Mouse (Mus musculus): ENCODE measurements around the gene Tfpi. TPM values are rescaled to one million over a fixed set of nuclear protein-coding genes. Genes with fewer than 3 reads are reported as not detected.

Tfpi gene
- 0.31 TPM in 1 of 2 replicates, not detected in the other for polyA plus RNA-seq (2012; ENCODE audit: insufficient read depth, low replicate concordance)

GRCm38 (mm10) chr2:84476577-84476976 lies at the start of gene Tfpi:
Tfpi (minus strand) TSS chr2:84476775.
- peak within 1 kb of the TSS; percentile 88 for H3K4me3 ChIP-seq (replicated peaks)
- no peaks in the 10 kb centered on the region for H3K9me3 ChIP-seq
- no peaks in the 10 kb centered on the region for H3K27me3 ChIP-seq (replicated peaks)
- peaks cover 40% of the 10 kb centered on the region for H3K4me1 ChIP-seq
- H3K36me3 ChIP-seq (replicated peaks; ENCODE audit: low read length): peaks cover 5% of the 10 kb centered on the region
- TF ChIP-seq GATA1 (IDR thresholded peaks at IDR 0.05; ENCODE audit: borderline replicate concordance, low read length) (no peak), FLI1 (IDR thresholded peaks at IDR 0.05; ENCODE audit: low read length) (no peak)

DNA sequence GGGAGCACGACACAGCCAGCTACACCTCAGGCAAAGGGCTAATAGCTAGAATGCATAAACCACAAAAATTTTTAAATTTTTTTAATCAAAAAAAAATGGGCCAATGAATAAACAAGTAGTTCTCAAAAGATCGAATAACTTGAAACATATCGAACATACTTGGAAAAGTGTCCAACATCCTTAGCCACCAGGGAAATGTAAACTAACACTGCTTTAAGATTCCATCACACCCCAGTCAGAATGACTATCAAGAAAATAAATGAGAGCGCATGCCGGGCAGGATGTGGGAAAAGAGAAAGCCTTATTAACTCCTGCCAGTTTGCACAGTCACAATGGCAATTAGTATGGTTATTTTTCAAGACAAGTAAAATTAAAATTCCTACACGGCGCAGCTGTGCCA lies 49.6 kb upstream of the Tfpi start:
- TF ChIP-seq FLI1 (IDR thresholded peaks at IDR 0.05; ENCODE audit: low read length) (no peak), GATA1 (IDR thresholded peaks at IDR 0.05; ENCODE audit: borderline replicate concordance, low read length) (no peak)
- peaks cover 29% of the 10 kb centered on the region for H3K4me1 ChIP-seq
- H3K36me3 ChIP-seq (replicated peaks; ENCODE audit: low read length): no peaks in the 10 kb centered on the region
- no peak overlapping the region for H3K4me3 ChIP-seq (replicated peaks)
- no peaks in the 10 kb centered on the region for H3K27me3 ChIP-seq (replicated peaks)
- no peaks in the 10 kb centered on the region for H3K9me3 ChIP-seq

DNA sequence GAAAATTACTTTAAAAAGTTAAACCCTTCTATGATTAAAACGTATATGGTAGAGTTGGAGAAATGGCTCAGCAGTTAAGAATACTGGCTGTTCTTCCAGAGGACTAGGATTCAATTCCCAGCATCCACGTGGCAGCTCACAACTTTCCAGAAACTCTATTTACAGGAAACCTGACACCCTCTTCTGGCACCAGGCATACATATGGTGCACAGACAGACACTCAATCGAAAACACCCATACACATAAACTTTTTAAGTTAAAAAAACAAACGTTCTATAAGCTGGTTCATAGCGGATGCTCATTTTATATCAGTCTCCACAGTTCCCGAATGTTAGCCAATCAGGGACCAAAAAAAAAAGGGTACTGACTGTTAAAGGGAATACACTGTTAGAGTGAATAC lies 49.2 kb upstream of the Tfpi start:
- Histone ChIP-seq H3K4me3 (replicated peaks) (no peak overlapping the region), H3K4me1 (peaks cover 27% of the 10 kb centered on the region), H3K27me3 (replicated peaks) (no peaks in the 10 kb centered on the region), H3K36me3 (replicated peaks; ENCODE audit: low read length) (no peaks in the 10 kb centered on the region), H3K9me3 (no peaks in the 10 kb centered on the region)
- no peak for TF ChIP-seq GATA1 (IDR thresholded peaks at IDR 0.05; ENCODE audit: borderline replicate concordance, low read length)
- no peak for TF ChIP-seq FLI1 (IDR thresholded peaks at IDR 0.05; ENCODE audit: low read length)

DNA sequence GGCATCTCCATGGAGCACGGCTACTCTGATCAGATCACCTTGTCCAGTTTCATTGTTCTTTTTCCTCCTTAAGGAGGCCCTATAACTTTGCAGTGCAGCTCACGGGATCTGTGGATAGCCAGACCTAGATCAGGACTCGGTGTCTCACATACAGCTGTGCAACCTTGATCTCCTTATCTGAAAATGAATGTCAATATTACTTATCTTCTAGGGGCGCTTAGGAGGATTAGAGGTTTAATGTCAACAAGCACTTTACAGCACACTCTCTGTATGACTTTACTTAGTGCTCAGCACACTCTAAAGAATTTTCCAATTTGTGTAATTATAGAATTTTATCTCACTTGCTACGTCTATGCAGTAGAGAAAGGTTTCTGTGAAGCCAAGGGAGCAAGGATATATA lies 48.5 kb upstream of the Tfpi start:
- no peaks in the 10 kb centered on the region for H3K27me3 ChIP-seq (replicated peaks)
- no peaks in the 10 kb centered on the region for H3K36me3 ChIP-seq (replicated peaks; ENCODE audit: low read length)
- no peaks in the 10 kb centered on the region for H3K9me3 ChIP-seq
- H3K4me3 ChIP-seq (replicated peaks): no peak overlapping the region
- H3K4me1 ChIP-seq: peaks cover 24% of the 10 kb centered on the region
- TF ChIP-seq GATA1 (IDR thresholded peaks at IDR 0.05; ENCODE audit: borderline replicate concordance, low read length) (no peak), FLI1 (IDR thresholded peaks at IDR 0.05; ENCODE audit: low read length) (no peak)

DNA sequence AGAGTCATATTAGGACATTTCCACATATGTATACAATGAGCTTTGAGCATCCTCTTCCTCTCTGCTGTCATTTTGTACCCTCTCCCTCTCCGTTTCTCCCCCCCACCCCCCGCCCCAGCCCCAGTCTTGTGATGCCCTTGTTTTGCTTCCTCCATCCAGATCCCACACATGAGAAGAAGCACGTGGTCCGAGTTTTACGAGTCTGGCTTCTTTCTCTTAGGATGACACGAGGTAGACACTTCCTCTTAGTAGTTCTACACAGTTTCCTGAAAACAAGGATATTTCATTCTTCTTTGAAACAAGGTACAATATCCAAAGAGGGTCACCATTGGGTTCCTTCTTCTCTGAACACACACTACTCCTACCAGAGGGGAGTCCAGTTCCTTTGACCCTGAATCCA lies 47.4 kb upstream of the Tfpi start:
- Histone ChIP-seq H3K9me3 (no peaks in the 10 kb centered on the region), H3K4me3 (replicated peaks) (no peak overlapping the region), H3K36me3 (replicated peaks; ENCODE audit: low read length) (no peaks in the 10 kb centered on the region), H3K4me1 (peaks cover 21% of the 10 kb centered on the region), H3K27me3 (replicated peaks) (no peaks in the 10 kb centered on the region)
- TF ChIP-seq FLI1 (IDR thresholded peaks at IDR 0.05; ENCODE audit: low read length) (no peak), GATA1 (IDR thresholded peaks at IDR 0.05; ENCODE audit: borderline replicate concordance, low read length) (no peak)

GRCm38 (mm10) chr2:84523103-84523865 lies 46.7 kb upstream of the Tfpi start:
- Histone ChIP-seq H3K27me3 (replicated peaks) (no peaks in the 10 kb centered on the region), H3K4me3 (replicated peaks) (no peak overlapping the region), H3K4me1 (peaks cover 21% of the 10 kb centered on the region), H3K9me3 (no peaks in the 10 kb centered on the region), H3K36me3 (replicated peaks; ENCODE audit: low read length) (no peaks in the 10 kb centered on the region)
- TF ChIP-seq GATA1 (IDR thresholded peaks at IDR 0.05; ENCODE audit: borderline replicate concordance, low read length) (no peak), FLI1 (IDR thresholded peaks at IDR 0.05; ENCODE audit: low read length) (no peak)

- Histone ChIP-seq H3K27me3 (replicated peaks) (no peaks in the 10 kb centered on the region), H3K36me3 (replicated peaks; ENCODE audit: low read length) (no peaks in the 10 kb centered on the region), H3K4me3 (replicated peaks) (no peak overlapping the region), H3K4me1 (peaks cover 17% of the 10 kb centered on the region), H3K9me3 (peaks cover 14% of the 10 kb centered on the region)
- TF ChIP-seq FLI1 (IDR thresholded peaks at IDR 0.05; ENCODE audit: low read length) (no peak), GATA1 (IDR thresholded peaks at IDR 0.05; ENCODE audit: borderline replicate concordance, low read length) (no peak)
Measured at GRCm38 (mm10) chr2:84519514-84520067, 43.0 kb upstream of the Tfpi start.

DNA sequence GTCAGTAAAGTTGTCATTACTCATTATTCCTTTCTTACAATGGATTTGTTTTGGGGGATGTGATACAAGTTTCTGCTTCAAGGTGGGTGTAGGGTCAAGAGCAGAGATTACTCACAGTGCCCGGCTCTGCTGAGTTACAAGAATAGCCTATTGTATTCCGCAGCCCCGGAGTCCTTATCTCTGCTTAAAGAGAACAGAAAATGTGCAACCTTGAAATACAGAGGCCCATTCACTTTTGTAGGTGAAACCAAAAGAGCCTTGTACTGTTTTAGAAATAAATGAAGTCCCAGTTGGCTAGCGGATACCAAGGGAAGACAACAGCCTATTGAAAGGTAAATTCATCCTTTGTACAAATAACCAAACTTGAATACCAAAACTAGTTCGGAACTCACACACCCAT lies 42.2 kb upstream of the Tfpi start:
- peaks cover 14% of the 10 kb centered on the region for H3K9me3 ChIP-seq
- peaks cover 17% of the 10 kb centered on the region for H3K4me1 ChIP-seq
- TF ChIP-seq FLI1 (IDR thresholded peaks at IDR 0.05; ENCODE audit: low read length): no peak
- H3K27me3 ChIP-seq (replicated peaks): no peaks in the 10 kb centered on the region
- no peaks in the 10 kb centered on the region for H3K36me3 ChIP-seq (replicated peaks; ENCODE audit: low read length)
- no peak overlapping the region for H3K4me3 ChIP-seq (replicated peaks)

- H3K4me3 ChIP-seq (replicated peaks): no peak overlapping the region
- no peaks in the 10 kb centered on the region for H3K4me1 ChIP-seq
- peaks cover 14% of the 10 kb centered on the region for H3K9me3 ChIP-seq
- TF ChIP-seq FLI1 (IDR thresholded peaks at IDR 0.05; ENCODE audit: low read length) (no peak), GATA1 (IDR thresholded peaks at IDR 0.05; ENCODE audit: borderline replicate concordance, low read length) (no peak)
- H3K27me3 ChIP-seq (replicated peaks): no peaks in the 10 kb centered on the region
- no peaks in the 10 kb centered on the region for H3K36me3 ChIP-seq (replicated peaks; ENCODE audit: low read length)
Measured at GRCm38 (mm10) chr2:84513281-84513680, 36.7 kb upstream of the Tfpi start.

DNA sequence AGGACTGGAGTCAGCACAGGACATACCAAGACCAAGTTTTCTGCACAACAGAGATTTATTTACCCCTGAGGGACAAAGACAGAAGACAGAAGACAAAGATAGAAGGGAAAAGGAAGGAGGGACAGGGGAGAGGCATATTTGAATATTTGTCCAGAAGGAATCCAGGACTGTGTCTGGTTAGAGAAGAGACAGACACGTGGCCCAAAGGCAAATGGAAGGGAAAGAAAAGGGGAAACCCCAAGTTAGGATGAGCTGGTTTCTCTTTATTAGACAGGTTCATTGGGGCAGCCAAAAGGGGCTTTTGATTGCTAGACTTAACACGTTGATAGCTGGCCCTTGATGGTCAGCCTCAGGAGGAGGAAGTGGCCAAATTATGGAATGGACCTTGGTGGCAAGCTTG lies 34.9 kb upstream of the Tfpi start:
- H3K4me1 ChIP-seq: no peaks in the 10 kb centered on the region
- H3K27me3 ChIP-seq (replicated peaks): no peaks in the 10 kb centered on the region
- H3K9me3 ChIP-seq: peaks cover 7% of the 10 kb centered on the region
- no peak for TF ChIP-seq GATA1 (IDR thresholded peaks at IDR 0.05; ENCODE audit: borderline replicate concordance, low read length)
- no peak for TF ChIP-seq FLI1 (IDR thresholded peaks at IDR 0.05; ENCODE audit: low read length)
- no peaks in the 10 kb centered on the region for H3K36me3 ChIP-seq (replicated peaks; ENCODE audit: low read length)
- H3K4me3 ChIP-seq (replicated peaks): no peak overlapping the region

All from megakaryocyte, embryonic 14.5 days (primary cell).